Mouse (Mus musculus): ENCODE measurements around the gene Clec12a.
A peak's percentile ranks its signal among the peaks of the same experiment; 100 is the strongest.

GRCm38 (mm10) chr6:129365959-129366359 lies 23.5 kb downstream of the Clec12a start:
- TF ChIP-seq CTCF (IDR thresholded peaks at IDR 0.05; ENCODE audit: low read depth, low read length) (peak; percentile 64), TAL1 (conservative IDR thresholded peaks at IDR 0.05; ENCODE audit: low read depth, low read length) (no peak), GATA1 (IDR thresholded peaks at IDR 0.05; ENCODE audit: borderline replicate concordance, low read length) (no peak)
